Mouse (Mus musculus): ENCODE data around the gene Disc1. TPM values are rescaled to one million over a fixed set of nuclear protein-coding genes. Genes with fewer than 3 reads are reported as not detected.

Disc1 gene
- total RNA-seq, 2 experiments from 2014 or later = 1.6 to 1.9 TPM

DNA sequence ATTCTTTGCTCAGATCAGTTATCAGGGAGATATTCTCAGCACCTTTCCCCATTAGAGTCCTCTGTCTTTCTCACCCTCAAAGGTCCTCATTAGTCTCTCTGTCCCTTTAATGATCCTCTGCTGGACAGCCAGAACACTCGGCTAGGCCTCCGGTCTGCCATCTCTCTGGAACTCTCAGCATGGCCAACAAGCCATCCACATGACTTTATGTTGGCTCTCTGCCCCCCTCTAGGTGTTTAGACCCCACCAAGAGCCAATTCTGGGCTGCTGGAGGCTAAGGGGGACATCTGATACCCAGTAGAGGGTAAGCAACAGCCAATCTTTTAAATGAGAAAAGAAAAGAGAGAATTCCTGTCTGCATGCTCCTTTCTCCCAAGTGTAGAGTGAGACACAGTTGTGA is 203.7 kb downstream of the Disc1 start:
- no peak for DNase-seq (ENCODE audit: low spot score in 2 of 2)

- no peak for DNase-seq (ENCODE audit: low spot score in 2 of 2)
These were observed 205.0 kb downstream of the Disc1 start for GRCm38 (mm10) chr8:125258806-125259500.

GRCm38 (mm10) chr8:125268181-125268705 is 214.2 kb downstream of the Disc1 start:
- peak in 1 of 2 experiments; percentile 21 for DNase-seq (ENCODE audit: low spot score in 2 of 2)

DNA sequence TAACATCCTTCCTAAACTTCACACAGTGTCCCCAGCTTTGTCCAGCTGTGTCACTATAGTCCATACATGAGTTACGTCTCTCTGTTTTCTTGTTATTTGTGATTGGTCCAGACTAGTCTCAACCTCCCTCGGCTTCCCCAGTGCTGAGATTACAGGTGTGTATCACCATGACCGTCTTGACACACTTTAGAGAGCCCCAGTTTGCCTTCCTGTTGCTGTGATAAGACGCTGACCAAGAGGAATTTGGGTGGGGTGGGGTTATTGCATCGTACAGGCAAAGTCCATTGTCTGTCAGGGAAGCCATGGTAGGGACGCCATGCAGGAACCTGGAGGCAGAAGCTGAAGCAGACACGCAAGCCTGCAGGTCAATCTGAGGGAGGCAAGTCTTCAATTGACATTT is 216.3 kb downstream of the Disc1 start:
- DNase-seq (ENCODE audit: low spot score in 2 of 2) = no peak

- DNase-seq (ENCODE audit: low spot score in 2 of 2) = no peak
These were observed 217.4 kb downstream of the Disc1 start for GRCm38 (mm10) chr8:125271357-125271756.

DNA sequence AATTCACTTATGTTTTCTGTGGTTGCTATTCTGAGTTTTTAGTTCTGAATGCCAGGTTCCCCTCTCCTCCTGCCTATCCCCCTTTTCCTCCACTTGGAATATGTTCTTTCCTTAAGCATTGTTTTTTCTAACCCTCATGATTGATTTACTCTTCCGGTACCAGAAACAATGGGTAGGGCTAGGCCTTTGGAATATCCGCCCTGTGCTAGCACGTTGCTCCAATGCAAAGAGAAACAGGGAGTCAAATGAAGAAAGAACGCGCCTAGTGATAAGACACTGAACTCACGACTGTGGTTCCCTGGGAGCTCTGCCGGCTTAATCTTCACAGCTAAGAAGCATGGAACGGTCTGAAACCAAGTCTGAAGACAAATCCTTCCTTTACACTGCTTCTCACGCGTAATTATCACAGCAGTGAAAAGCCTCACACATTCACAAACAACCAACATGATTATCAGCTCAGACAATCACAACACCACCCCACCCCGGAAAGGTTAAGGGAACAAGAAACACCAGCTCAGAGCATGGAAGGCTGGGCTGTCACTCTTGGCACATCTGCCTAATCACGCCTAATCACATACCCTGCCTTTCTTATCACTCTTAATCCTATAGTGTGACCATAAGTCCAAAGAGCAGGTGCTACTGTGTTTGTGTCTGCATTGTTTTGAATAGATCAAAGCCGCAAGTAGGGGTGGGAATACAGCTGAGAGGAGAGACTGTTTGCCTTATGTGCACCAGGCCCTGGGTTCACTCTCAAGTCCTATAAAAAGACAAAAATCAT is 218.3 kb downstream of the Disc1 start:
- DNase-seq (ENCODE audit: low spot score in 2 of 2) = no peak

DNA sequence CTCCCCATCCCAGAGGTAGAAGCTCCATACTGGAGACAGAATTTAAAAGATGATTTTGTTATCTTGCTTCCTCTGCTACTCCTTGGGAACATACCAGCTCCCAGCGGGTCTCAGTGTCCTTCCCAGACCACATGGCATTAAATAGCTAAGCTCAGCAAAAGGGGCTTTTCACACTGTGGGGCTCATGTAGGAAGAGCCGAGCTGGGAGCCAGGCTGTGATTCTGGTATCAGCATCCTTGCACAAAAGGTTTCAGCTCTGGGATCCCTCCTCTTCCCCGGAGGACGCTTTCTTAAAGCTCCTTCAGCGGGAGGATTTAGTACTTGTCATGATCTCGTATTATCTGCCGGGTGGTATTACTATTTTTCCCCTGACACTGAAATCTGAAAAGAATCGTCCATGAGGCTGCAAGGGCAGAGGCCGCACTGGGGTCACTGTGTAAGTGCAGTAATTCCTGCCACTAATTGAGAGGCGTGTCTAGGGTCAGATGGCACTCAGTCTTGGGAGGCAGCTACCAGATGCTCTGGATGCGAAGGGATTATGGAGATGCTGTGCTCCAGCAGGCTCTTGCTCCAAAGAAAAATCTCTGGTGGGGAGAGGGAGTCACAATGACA is 223.2 kb downstream of the Disc1 start:
- no peak for DNase-seq (ENCODE audit: low spot score in 2 of 2)

GRCm38 (mm10) chr8:125279156-125279555 is 225.2 kb downstream of the Disc1 start:
- DNase-seq (ENCODE audit: low spot score in 2 of 2) = no peak

- DNase-seq (ENCODE audit: low spot score in 2 of 2) = no peak
These were observed 225.9 kb downstream of the Disc1 start for GRCm38 (mm10) chr8:125279892-125280291.

DNA sequence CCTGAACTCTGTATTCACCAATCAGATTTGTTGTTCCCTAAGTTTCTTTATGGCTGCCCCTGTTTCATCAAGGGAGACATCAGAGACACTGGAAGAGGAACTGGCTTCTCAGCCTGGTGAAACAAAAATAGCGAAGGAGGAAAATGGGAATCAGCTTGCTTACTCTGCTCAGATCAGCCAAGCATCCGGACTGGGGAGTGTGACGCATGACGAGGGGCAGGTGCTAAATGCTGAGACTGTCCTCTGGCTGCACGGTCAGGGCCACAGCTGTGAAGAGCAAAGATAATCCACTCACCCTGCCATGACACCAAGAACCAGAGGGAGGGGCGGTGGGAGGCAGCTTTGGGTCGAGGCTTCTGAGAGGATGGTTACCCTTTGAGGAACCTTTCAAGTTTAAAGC is 228.5 kb downstream of the Disc1 start:
- no peak for DNase-seq (ENCODE audit: low spot score in 2 of 2)

- no peak for DNase-seq (ENCODE audit: low spot score in 2 of 2)
These were observed 229.5 kb downstream of the Disc1 start for GRCm38 (mm10) chr8:125283542-125283941.

- no peak for DNase-seq (ENCODE audit: low spot score in 2 of 2)
These were observed 230.9 kb downstream of the Disc1 start for GRCm38 (mm10) chr8:125284875-125285274.

DNA sequence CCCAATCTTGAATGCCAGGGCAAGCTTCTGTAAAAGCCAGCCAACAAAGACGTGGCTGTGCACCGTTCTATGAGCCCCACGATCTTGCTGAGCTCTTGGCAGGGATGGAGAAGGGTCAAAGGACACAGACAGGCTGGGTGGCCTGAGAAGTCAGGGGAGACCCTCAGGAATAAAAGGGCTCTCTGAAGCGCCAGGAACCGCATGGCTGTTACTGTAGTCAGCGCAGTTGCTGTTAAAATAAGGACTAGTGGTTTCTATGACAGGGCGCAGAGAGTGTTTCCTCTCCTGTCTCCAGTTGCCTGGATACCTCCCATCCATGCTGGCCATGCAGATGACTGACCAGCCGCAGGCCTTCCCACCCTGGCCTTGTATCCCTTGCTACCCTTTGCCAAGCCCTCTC is 231.4 kb downstream of the Disc1 start:
- no peak for DNase-seq (ENCODE audit: low spot score in 2 of 2)

GRCm38 (mm10) chr8:125285966-125286681 is 232.1 kb downstream of the Disc1 start:
- no peak for DNase-seq (ENCODE audit: low spot score in 2 of 2)

DNA sequence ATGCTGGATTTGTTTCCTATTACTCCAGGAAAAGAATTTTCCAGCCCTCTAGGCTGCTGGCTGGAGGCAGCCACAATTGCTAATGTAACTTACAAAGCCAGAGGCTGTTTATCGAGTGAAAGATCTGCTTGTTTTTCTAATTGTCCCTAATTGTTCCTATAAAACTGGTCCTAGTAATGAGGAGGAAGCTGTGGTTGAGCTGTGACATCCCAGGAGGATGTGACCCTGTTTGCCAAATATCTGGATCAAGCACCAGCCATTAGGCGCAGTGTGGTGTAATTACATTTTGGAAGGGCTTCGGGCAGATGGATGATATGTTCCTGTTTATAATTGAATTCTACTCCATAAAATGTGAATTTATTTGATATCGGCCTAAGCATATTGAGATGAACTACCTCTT is 233.3 kb downstream of the Disc1 start:
- DNase-seq (ENCODE audit: low spot score in 2 of 2) = no peak

DNA sequence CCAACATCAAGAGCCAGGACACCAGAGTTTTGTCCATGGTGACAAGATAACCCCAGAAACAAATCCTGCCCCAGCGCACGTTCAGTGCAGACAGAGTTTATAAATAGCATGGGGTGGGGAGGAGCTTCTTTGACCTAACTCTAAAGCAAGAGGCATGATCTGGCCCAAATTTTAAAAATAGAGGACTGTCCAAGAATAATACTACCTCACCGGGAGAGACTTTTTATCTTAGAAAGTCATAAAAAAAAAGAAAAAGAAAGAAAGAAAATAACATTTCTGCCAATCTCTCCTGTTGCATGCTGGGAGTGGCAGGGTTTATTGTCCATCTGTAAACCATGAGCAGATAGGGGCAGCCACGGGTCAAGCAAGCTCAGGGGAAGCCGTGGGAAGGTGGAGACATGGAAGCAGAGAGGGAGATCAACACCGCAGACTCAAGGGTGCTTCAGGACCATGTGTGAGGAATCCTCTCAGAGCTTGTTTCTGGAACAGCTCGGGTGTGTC is 233.9 kb downstream of the Disc1 start:
- DNase-seq (ENCODE audit: low spot score in 2 of 2) = no peak

- no peak for DNase-seq (ENCODE audit: low spot score in 2 of 2)
These were observed 237.5 kb downstream of the Disc1 start for GRCm38 (mm10) chr8:125291506-125291905.

DNA sequence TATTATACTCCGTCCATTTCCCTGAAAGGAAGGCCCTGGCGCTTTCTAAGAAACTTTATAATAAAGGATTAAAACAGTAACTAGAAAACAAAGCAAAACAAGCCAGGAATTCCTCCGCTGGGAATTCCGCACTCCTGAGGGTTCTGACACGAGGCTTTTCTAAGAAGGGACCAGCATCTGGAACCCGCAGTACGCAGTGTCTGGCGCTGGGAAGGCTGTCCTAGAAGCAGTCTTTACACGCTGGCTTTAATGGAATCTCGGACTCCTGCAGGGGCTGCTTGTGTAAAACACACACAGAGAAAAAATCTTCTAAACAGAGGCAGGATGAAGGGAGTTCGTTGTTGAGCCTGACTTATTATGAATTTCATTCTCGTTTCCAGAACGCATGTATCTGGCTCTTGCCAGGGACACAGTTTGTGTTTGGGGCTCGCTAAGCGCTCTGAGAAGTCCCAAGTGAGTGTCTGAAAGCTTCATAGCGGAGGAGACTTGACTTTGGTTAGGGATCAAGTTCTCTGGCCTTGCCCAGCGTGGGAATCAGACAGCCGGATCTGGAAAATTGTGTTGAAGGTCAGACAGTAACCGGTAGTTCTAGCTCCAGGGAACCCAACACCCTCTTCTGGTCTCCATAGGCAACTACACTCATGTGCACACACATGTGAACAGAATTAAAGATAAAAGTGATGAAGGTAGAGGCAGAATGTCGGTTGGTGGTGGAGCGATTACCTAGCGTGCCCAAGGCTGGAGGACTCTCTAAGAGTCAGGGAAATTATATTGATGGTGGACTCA is 238.1 kb downstream of the Disc1 start:
- no peak for DNase-seq (ENCODE audit: low spot score in 2 of 2)

- peak; percentile 65 to 77 for DNase-seq (ENCODE audit: low spot score in 2 of 2)
These were observed 239.1 kb downstream of the Disc1 start for GRCm38 (mm10) chr8:125292933-125293591.

- no peak for DNase-seq (ENCODE audit: low spot score in 2 of 2)
These were observed 245.3 kb downstream of the Disc1 start for GRCm38 (mm10) chr8:125299248-125299647.

Data from left cerebral cortex, adult 18-20 months (tissue).